Mouse (Mus musculus): ENCODE measurements around the gene Pcgf1. TPM values are rescaled to one million over a fixed set of nuclear protein-coding genes. Genes with fewer than 3 reads are reported as not detected.

Gene Pcgf1
- 14.9 TPM for polyA plus RNA-seq (2014; fragmentation: Illumina TruSeq; extraction: RNeasy Lipid Tissue Mini Kit (QIAGEN cat#74804); ENCODE audit: low read depth, low replicate concordance)

DNA sequence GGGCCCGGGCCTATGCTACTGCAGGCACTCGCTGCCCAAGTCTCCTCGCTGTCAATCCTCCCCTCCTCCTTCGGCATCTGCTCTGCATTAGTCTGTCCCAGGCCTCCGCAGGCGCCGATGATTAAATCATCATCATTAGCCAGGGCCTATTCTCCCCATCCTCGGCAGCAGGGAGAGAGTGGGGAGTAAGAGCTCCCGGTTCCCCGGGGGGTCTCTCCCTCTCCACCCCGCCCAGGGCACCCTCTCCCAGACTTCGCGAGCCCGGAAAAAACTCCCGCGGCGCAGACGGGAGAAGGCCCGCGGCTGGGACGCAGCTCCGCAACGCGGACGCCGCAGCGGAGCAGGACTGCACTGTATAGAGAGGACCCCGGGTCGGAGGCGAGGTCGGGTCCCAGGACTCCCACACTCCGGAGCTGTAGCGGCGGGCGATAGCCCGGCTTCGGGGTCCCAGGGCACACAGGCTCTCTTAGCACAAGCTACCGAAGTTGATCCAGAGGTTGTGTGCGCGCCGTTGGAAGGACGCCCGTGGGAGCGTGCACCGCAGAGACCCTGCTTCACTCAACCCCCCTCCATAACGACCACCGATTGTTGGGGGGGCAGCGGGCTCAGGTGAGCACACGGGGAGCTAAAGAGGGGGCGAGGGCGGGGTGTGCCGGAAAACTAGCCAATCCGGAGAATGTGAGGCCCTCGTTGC is at the start of gene Pcgf1:
Gene Pcgf1 (plus strand): TSS at position 240 of the 694 bp plus-strand sequence.

DNA sequence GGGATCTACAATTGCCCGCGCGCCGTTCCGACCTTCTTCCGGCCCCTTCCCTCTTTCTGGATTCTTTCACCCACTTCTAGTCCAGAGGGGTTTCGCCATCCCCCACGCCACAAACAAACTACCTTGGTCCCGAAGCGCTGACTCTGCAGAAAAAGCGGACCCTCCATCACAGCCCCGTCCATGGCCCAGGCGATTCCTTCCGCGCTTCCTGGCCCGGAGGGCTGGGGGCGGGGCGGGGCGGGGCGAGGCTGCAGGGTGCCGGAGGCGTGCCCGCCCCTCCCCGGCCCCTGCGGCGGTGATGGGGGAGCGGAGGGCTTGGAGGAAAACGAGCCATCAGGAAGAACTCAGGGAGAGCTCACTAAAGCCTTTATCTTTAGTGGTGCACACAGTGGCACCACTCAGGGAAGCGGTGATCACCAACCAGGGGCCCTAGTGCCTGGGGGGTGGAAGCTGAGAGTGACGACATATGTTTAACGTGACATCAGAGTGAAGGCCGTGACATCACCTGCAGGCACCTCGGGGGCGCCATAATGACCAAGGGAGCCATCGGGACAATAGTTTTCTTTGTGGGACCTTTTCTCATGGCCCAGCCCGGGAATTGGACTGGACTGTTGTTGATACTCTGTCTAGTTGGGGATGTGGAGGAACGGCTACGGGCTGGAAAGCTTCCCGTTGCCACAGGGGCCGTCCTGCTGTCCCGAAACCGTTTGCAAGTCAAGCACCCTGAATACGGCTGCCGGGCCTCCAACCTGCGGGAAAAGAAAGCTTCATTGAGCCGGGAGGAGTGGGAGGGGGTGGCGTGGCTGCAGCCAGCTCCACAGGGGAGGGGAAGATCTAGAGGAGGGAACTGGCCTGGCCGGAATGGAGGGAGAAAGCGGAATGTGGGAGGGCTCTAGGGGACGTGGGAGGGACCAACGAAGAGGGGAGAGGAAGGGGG is 44.2 kb upstream of the Pcgf1 start, which contains the start of the genes Dok1 and Loxl3:
Gene Dok1 (minus strand): TSS at position 223 of the 937 bp plus-strand sequence.
Gene Loxl3 (plus strand): TSS at position 925 of the 937 bp plus-strand sequence.

DNA sequence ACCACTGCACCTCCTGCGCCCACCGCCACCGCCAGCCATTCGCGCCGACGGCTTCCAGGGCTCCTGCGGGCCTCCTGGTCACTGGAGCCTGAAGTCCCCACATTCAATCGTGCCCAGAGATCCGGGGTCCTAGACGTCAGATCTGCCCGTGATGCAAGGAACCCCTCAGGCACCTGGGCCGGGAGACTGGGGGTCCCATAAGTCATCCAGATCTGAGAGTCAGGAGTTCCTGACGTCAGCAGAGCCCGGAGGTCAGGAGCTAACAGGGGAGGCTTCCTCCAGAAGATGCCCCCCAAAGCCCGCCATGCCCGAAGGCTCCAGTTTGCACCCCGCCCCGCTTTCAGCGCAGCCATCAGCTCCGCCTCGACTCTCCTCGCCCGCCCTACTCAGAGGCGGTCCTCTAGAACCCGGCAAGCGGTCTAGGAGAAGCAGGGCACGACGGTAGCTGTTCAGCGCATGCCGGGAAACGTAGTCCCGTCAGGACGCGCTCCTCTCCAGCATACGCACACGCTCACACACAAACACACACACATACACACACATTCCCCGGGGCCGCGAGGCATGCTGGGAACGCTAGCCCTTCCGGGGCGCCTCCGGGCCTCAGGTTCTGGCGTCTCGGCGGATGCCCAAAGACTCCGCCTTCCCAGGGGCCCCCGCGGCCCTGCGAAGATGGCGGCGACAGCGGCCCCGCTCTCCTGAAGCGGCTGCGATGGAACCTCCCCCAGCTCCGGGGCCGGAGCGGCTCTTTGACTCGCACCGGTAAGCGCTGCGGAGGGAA is 23.4 kb upstream of the Pcgf1 start, which contains the start of gene Aup1:
Gene Aup1 (plus strand): TSS at position 448 of the 778 bp plus-strand sequence.

DNA sequence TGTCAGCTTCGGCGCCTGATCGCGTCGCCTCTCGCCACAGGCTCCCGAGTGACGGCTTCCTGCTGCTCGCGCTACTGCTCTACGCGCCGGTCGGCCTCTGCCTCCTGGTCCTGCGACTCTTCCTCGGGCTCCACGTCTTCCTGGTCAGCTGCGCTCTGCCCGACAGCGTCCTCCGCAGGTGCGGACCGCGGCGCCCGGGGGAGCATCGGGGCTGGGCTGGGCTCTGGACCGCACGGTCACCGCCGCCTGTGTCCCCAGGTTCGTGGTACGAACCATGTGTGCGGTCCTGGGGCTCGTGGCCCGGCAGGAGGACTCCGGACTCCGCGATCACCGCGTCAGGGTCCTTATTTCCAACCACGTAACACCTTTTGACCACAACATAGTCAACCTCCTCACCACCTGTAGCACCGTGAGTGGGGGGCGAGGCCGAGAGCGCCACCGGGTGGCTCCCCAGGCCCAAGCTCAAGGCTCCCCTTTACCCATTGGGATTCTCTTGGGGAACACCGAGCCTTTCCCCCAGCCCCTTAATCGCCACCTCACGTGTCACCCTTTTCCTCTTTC is 22.7 kb upstream of the Pcgf1 start, which contains the start of gene Htra2:
Gene Htra2 (minus strand): TSS at position 403 of the 561 bp plus-strand sequence.

DNA sequence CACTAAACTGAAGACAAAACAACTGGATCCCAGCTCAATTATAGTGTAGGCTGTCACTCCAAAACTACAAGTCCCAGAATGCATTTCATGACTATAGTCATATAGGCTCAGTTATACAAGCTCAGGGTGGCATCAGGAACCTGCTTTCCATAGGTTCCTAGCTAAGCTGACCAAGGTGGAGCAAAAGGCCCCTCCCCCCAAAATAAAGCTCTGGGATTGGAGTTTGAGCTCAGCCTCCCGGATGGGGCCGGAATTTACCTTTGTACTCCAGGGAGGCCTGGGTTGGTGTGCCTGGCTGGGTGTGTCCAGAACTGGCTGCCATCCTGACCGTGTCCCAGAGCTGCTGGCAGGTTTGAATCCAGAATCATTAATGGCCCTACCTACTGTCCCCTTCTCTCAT is 19.9 kb upstream of the Pcgf1 start, which contains the start of gene Dqx1:
Gene Dqx1 (plus strand): TSS at position 55 of the 400 bp plus-strand sequence.

DNA sequence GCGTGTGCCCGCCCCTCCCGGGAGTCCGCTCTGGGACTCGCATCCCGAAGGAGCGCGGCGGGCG is 7.6 kb upstream of the Pcgf1 start, which contains the start of gene Tlx2:
Gene Tlx2 (minus strand): TSS at position 47 of the 64 bp plus-strand sequence.

GRCm38 (mm10) chr6:83086121-83087035 is 8.7 kb downstream of the Pcgf1 start, which contains the start of gene Lbx2:
Lbx2 (plus strand) TSS chr6:83086367.

GRCm38 (mm10) chr6:83101316-83101687 is 23.6 kb downstream of the Pcgf1 start, which contains the start of the genes Ccdc142 and Gm42688:
Ccdc142 (plus strand) TSS chr6:83101601.
Gm42688 (plus strand) TSS chr6:83101617.

GRCm38 (mm10) chr6:83108762-83109668 is 31.3 kb downstream of the Pcgf1 start, which contains the start of gene Mrpl53:
Mrpl53 (plus strand) TSS chr6:83109040.

DNA sequence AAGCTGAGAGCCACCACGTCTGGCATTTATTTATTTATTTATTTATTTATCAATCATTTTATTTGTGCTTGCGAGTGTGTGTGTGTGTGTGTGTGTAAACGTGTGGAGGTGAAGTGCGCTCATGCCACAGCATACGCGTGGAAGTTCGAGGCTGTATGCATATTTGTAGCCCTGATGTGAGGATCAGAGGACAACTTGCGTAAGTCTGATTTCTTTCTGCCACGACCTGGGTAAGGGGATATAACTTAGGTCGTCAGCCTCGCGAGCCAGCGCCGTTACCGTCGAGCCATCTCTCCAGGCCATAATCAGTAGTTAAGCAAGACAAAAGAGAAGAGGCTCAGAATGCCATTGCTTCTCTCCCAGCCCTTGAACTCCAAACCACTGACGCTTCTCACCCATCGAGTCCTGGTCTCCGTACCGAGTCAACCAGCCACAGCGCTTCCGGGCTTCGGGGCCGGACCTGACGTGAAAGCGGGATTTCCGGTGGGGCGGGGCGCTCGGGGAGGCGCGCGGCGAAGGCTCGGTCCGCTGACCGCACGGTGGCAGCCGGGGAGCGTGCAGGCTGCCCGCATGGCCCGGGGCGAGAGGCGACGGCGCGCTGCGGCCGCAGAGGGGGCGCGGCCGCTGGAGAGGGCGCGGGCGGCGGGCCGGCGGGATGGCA is 37.5 kb downstream of the Pcgf1 start, which contains the start of gene Mogs:
Gene Mogs (plus strand): TSS at position 486 of the 661 bp plus-strand sequence.

GRCm38 (mm10) chr6:83120930-83121862 is 43.5 kb downstream of the Pcgf1 start, which contains the start of gene Wbp1:
Wbp1 (minus strand) TSS chr6:83121559.

DNA sequence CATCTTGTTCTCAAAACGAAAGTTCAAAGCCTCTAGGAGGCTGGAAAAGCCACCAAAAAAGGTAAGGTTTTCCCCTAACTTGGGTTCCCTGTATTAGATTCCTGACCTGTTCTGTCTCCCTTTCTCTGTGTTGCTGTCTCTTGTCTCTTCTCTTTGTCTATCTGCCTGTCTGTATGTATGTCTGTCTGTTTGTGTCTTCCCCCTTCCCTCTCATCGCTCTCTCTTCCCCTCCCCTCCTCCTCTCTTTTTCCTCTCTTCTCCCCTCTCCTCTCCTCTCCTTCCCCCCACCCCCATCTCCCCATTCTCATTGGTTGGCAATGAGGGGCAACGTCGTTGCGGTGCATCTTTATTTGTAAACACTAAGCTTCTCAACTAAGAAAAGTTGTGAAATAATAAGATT is 47.7 kb downstream of the Pcgf1 start, which contains the start of gene Ino80b:
Gene Ino80b (minus strand): TSS at position 101 of the 400 bp plus-strand sequence.

Other genes starting within 250 kb of the Pcgf1 start
- 0.48 TPM for gene Sema4f, start 138.1 kb upstream of the Pcgf1 start, polyA plus RNA-seq (2014; fragmentation: Illumina TruSeq; extraction: RNeasy Lipid Tissue Mini Kit (QIAGEN cat#74804); ENCODE audit: low read depth, low replicate concordance)
- gene M1ap, start 131.0 kb upstream of the Pcgf1 start, polyA plus RNA-seq (2014; fragmentation: Illumina TruSeq; extraction: RNeasy Lipid Tissue Mini Kit (QIAGEN cat#74804); ENCODE audit: low read depth, low replicate concordance): 4.6 TPM
- 25.7 TPM for gene Dok1, start 44.4 kb upstream of the Pcgf1 start, polyA plus RNA-seq (2014; fragmentation: Illumina TruSeq; extraction: RNeasy Lipid Tissue Mini Kit (QIAGEN cat#74804); ENCODE audit: low read depth, low replicate concordance)
- gene Loxl3, start 43.7 kb upstream of the Pcgf1 start, polyA plus RNA-seq (2014; fragmentation: Illumina TruSeq; extraction: RNeasy Lipid Tissue Mini Kit (QIAGEN cat#74804); ENCODE audit: low read depth, low replicate concordance): 11.2 TPM
- 147 TPM for gene Aup1, start 23.3 kb upstream of the Pcgf1 start, polyA plus RNA-seq (2014; fragmentation: Illumina TruSeq; extraction: RNeasy Lipid Tissue Mini Kit (QIAGEN cat#74804); ENCODE audit: low read depth, low replicate concordance)
- gene Htra2, start 22.6 kb upstream of the Pcgf1 start, polyA plus RNA-seq (2014; fragmentation: Illumina TruSeq; extraction: RNeasy Lipid Tissue Mini Kit (QIAGEN cat#74804); ENCODE audit: low read depth, low replicate concordance): 32.7 TPM
- gene Dqx1, start 20.0 kb upstream of the Pcgf1 start, polyA plus RNA-seq (2014; fragmentation: Illumina TruSeq; extraction: RNeasy Lipid Tissue Mini Kit (QIAGEN cat#74804); ENCODE audit: low read depth, low replicate concordance): 1.6 TPM
- gene Tlx2, start 7.6 kb upstream of the Pcgf1 start, polyA plus RNA-seq (2014; fragmentation: Illumina TruSeq; extraction: RNeasy Lipid Tissue Mini Kit (QIAGEN cat#74804); ENCODE audit: low read depth, low replicate concordance): not detected
- gene Lbx2, start 8.5 kb downstream of the Pcgf1 start, polyA plus RNA-seq (2014; fragmentation: Illumina TruSeq; extraction: RNeasy Lipid Tissue Mini Kit (QIAGEN cat#74804); ENCODE audit: low read depth, low replicate concordance): 1.5 TPM
- 3.6 TPM for gene Ccdc142, start 23.7 kb downstream of the Pcgf1 start, polyA plus RNA-seq (2014; fragmentation: Illumina TruSeq; extraction: RNeasy Lipid Tissue Mini Kit (QIAGEN cat#74804); ENCODE audit: low read depth, low replicate concordance)
- gene Gm42688, start 23.7 kb downstream of the Pcgf1 start, polyA plus RNA-seq (2014; fragmentation: Illumina TruSeq; extraction: RNeasy Lipid Tissue Mini Kit (QIAGEN cat#74804); ENCODE audit: low read depth, low replicate concordance): 3.8 TPM
- 73.1 TPM for gene Mrpl53, start 31.2 kb downstream of the Pcgf1 start, polyA plus RNA-seq (2014; fragmentation: Illumina TruSeq; extraction: RNeasy Lipid Tissue Mini Kit (QIAGEN cat#74804); ENCODE audit: low read depth, low replicate concordance)
- gene Mogs, start 37.6 kb downstream of the Pcgf1 start, polyA plus RNA-seq (2014; fragmentation: Illumina TruSeq; extraction: RNeasy Lipid Tissue Mini Kit (QIAGEN cat#74804); ENCODE audit: low read depth, low replicate concordance): 34.0 TPM
- gene Wbp1, start 43.7 kb downstream of the Pcgf1 start, polyA plus RNA-seq (2014; fragmentation: Illumina TruSeq; extraction: RNeasy Lipid Tissue Mini Kit (QIAGEN cat#74804); ENCODE audit: low read depth, low replicate concordance): 99.3 TPM
- gene Ino80b, start 47.6 kb downstream of the Pcgf1 start, polyA plus RNA-seq (2014; fragmentation: Illumina TruSeq; extraction: RNeasy Lipid Tissue Mini Kit (QIAGEN cat#74804); ENCODE audit: low read depth, low replicate concordance): 26.8 TPM
- gene Rtkn, start 57.6 kb downstream of the Pcgf1 start, polyA plus RNA-seq (2014; fragmentation: Illumina TruSeq; extraction: RNeasy Lipid Tissue Mini Kit (QIAGEN cat#74804); ENCODE audit: low read depth, low replicate concordance): 21.8 TPM
- gene Wdr54, start 78.5 kb downstream of the Pcgf1 start, polyA plus RNA-seq (2014; fragmentation: Illumina TruSeq; extraction: RNeasy Lipid Tissue Mini Kit (QIAGEN cat#74804); ENCODE audit: low read depth, low replicate concordance): 3.0 TPM
- gene 1700003E16Rik, start 78.5 kb downstream of the Pcgf1 start, polyA plus RNA-seq (2014; fragmentation: Illumina TruSeq; extraction: RNeasy Lipid Tissue Mini Kit (QIAGEN cat#74804); ENCODE audit: low read depth, low replicate concordance): 14.5 TPM
- 74.4 TPM for gene Dctn1, start 88.1 kb downstream of the Pcgf1 start, polyA plus RNA-seq (2014; fragmentation: Illumina TruSeq; extraction: RNeasy Lipid Tissue Mini Kit (QIAGEN cat#74804); ENCODE audit: low read depth, low replicate concordance)
- gene Slc4a5, start 142.0 kb downstream of the Pcgf1 start, polyA plus RNA-seq (2014; fragmentation: Illumina TruSeq; extraction: RNeasy Lipid Tissue Mini Kit (QIAGEN cat#74804); ENCODE audit: low read depth, low replicate concordance): 1.2 TPM
- 87.5 TPM for gene Mthfd2, start 248.0 kb downstream of the Pcgf1 start, polyA plus RNA-seq (2014; fragmentation: Illumina TruSeq; extraction: RNeasy Lipid Tissue Mini Kit (QIAGEN cat#74804); ENCODE audit: low read depth, low replicate concordance)
- gene Mob1a, start 248.1 kb downstream of the Pcgf1 start, polyA plus RNA-seq (2014; fragmentation: Illumina TruSeq; extraction: RNeasy Lipid Tissue Mini Kit (QIAGEN cat#74804); ENCODE audit: low read depth, low replicate concordance): 79.4 TPM

Measured in adipose tissue, adult 10 weeks (tissue).